Mouse (Mus musculus) liver, embryonic 14.5 days (tissue): ENCODE data around the gene Gimap7. TPM values are rescaled to one million over a fixed set of nuclear protein-coding genes. Genes with fewer than 3 reads are reported as not detected.

Source experiments
- ATAC-seq: fragments of 200-750 bp; cut with Nextera tagmentation; 2 replicates; pipeline ENCODE4 v1.8.0; 2017; ENCODE audit warnings: moderate number of reproducible peaks, mild to moderate bottlenecking, moderate library complexity; ENCODE audit not compliant: insufficient read depth
- DNase-seq, 3 experiments: peaks; one replicate each; pipeline ENCODE4 v3.0.0-alpha.2; 2012 to 2013; ENCODE audit warnings: low read depth in 3 of 3, low spot score in 3 of 3
- H3K27ac ChIP-seq: fragments of 300-500 bp; sonication (generic); 2 replicates; pipeline ENCODE4 v1.5.1; 2014; ENCODE audit warnings: moderate library complexity, mild to moderate bottlenecking, control low read depth, inconsistent platforms
- H3K27me3 ChIP-seq: fragments of 300-500 bp; sonication (generic); 2 replicates; pipeline ENCODE4 v1.6.1; 2014; ENCODE audit warnings: mild to moderate bottlenecking, low read length, moderate library complexity; ENCODE audit not compliant: control insufficient read depth, insufficient read depth
- H3K36me3 ChIP-seq: fragments of 300-500 bp; sonication (generic); replicated peaks from 2 replicates; pipeline ENCODE4 v1.6.1; 2014; ENCODE audit warnings: low read depth; ENCODE audit not compliant: control insufficient read depth, insufficient read depth
- H3K4me1 ChIP-seq, 2 experiments: fragments of 200-500 bp in 1 of 2; fragments of 300-500 bp in 1 of 2; sonication (generic) in 1 of 2; replicated peaks; 2 replicates each; pipeline ENCODE4 v1.6.1; 2012 to 2014; ENCODE audit warnings: antibody characterized with exemption in 1 of 2, inconsistent platforms in 1 of 2, low read length in 1 of 2; ENCODE audit not compliant: control insufficient read depth in 2 of 2, insufficient read depth in 2 of 2
- H3K4me2 ChIP-seq: fragments of 300-500 bp; sonication (generic); 2 replicates; pipeline ENCODE4 v1.6.1; 2014; ENCODE audit warnings: low read depth, mild to moderate bottlenecking, control low read depth, moderate library complexity
- H3K4me3 ChIP-seq, 2 experiments: fragments of 200-500 bp in 1 of 2; fragments of 300-500 bp in 1 of 2; sonication (generic) in 1 of 2; 2 replicates each; pipeline ENCODE4 v1.5.1; 2012 to 2014; ENCODE audit warnings: low read depth in 2 of 2, low read length in 2 of 2, mild to moderate bottlenecking in 2 of 2, control low read depth in 1 of 2, inconsistent platforms in 1 of 2, moderate library complexity in 1 of 2; ENCODE audit not compliant: insufficient read depth in 1 of 2
- H3K9ac ChIP-seq: fragments of 300-500 bp; sonication (generic); replicated peaks from 2 replicates; pipeline ENCODE4 v1.6.1; 2014; ENCODE audit warnings: mild to moderate bottlenecking, control low read depth, moderate library complexity
- H3K9me3 ChIP-seq: fragments of 300-500 bp; sonication (generic); 2 replicates; pipeline ENCODE4 v1.6.1; 2016; ENCODE audit warnings: low read length, mixed read lengths; ENCODE audit not compliant: control insufficient read depth
- CTCF ChIP-seq: IDR thresholded peaks from 2 replicates; pipeline ENCODE4 v1.5.1; 2016; ENCODE audit warnings: antibody characterized with exemption, low read depth, control low read depth
- EP300 ChIP-seq: IDR thresholded peaks from 2 replicates; pipeline ENCODE4 v1.6.1; 2016; ENCODE audit warnings: antibody characterized with exemption, low read depth
- WGBS: fragments of 180-500 bp; shearing (Covaris S2); extraction: QIAGEN DNeasy Blood & Tissue Kit; methylation state at CpG from one replicate; pipeline ENCODE4 v1.1.7; 2014; ENCODE audit not compliant: insufficient replicate concordance; 5-methylcytosine and 5-hydroxymethylcytosine counted together
- polyA plus RNA-seq, 2 experiments: library from polyadenylated mRNA; depleted of rRNA in 1 of 2; stranded (reverse) in 1 of 2; unstranded in 1 of 2; fragments of >200 nt; fragmentation: Nextera tagmentation in 1 of 2; extraction: Ambion mirVana in 1 of 2; gene quantifications; 2 replicates each; pipeline versions ENCODE4 v1.2.1 to v1.2.3; 2012 to 2014

Gimap7 gene
- polyA plus RNA-seq, 2 experiments = 0.06 to 0.10 TPM

GRCm38 (mm10) chr6:48675931-48676859 is 42.2 kb upstream of the Gimap7 start, which contains the start of gene Gimap9:
Gene Gimap9, plus strand, starts transcription at chr6:48676129.
- Histone ChIP-seq H3K9ac (peak within 1 kb of the TSS; percentile 46), H3K27ac (no peak within 1 kb of the TSS), H3K4me3 (peak within 1 kb of the TSS; percentile 56 to 89), H3K27me3 (no peaks in the 10 kb centered on the region), H3K4me2 (peak within 1 kb of the TSS; percentile 66), H3K36me3 (no peaks in the 10 kb centered on the region), H3K9me3 (no peaks in the 10 kb centered on the region), H3K4me1 (peaks cover 0 to 18% of the 10 kb centered on the region in 2 experiments; a peak in 2 of 4 replicates)
- TF ChIP-seq CTCF (no peak), EP300 (no peak)
- WGBS = 5% methylated on average over 13 of the region's 13 CpGs
- ATAC-seq = peak; percentile 84
- peak in 2 of 3 experiments; percentile 45 to 49 for DNase-seq

- TF ChIP-seq CTCF (no peak), EP300 (no peak)
- WGBS = 67% methylated on average over 5 of the region's 5 CpGs
- ATAC-seq (no peak), DNase-seq (no peak)
- Histone ChIP-seq H3K9ac (no peak overlapping the region), H3K4me3 (peak overlapping the region in 1 of 2 experiments; percentile 56; a peak in 2 of 4 replicates), H3K4me1 (peaks cover 0 to 18% of the 10 kb centered on the region in 2 experiments; a peak in 2 of 4 replicates), H3K36me3 (no peaks in the 10 kb centered on the region), H3K27ac (no peak overlapping the region), H3K27me3 (no peaks in the 10 kb centered on the region), H3K4me2 (peak overlapping the region; percentile 66), H3K9me3 (no peaks in the 10 kb centered on the region)
These were observed 41.5 kb upstream of the Gimap7 start for GRCm38 (mm10) chr6:48676860-48677415.

GRCm38 (mm10) chr6:48677492-48678345 is 40.7 kb upstream of the Gimap7 start:
- no peak overlapping the region; the same call in 1 of the 2 replicates for H3K4me2 ChIP-seq
- WGBS = 74% methylated on average over 17 of the region's 17 CpGs
- peaks cover 0 to 18% of the 10 kb centered on the region in 2 experiments; a peak in 2 of 4 replicates for H3K4me1 ChIP-seq
- no peaks in the 10 kb centered on the region for H3K36me3 ChIP-seq
- H3K27me3 ChIP-seq = no peaks in the 10 kb centered on the region
- ATAC-seq (no peak), DNase-seq (no peak)
- no peak overlapping the region for H3K27ac ChIP-seq
- H3K9ac ChIP-seq = no peak overlapping the region
- H3K9me3 ChIP-seq = no peaks in the 10 kb centered on the region
- no peak overlapping the region for H3K4me3 ChIP-seq
- TF ChIP-seq EP300 (no peak), CTCF (no peak)

- Histone ChIP-seq H3K36me3 (no peaks in the 10 kb centered on the region), H3K9ac (no peak overlapping the region), H3K4me3 (no peak overlapping the region), H3K27ac (no peak overlapping the region), H3K4me1 (peaks cover 0 to 18% of the 10 kb centered on the region in 2 experiments; a peak in 2 of 4 replicates), H3K27me3 (no peaks in the 10 kb centered on the region), H3K4me2 (no peak overlapping the region), H3K9me3 (no peaks in the 10 kb centered on the region)
- 30% methylated on average over 4 of the region's 4 CpGs for WGBS
- no peak for TF ChIP-seq EP300
- TF ChIP-seq CTCF = no peak
- no peak for ATAC-seq
- no peak for DNase-seq
These were observed 40.0 kb upstream of the Gimap7 start for GRCm38 (mm10) chr6:48678391-48678790.
